Mouse (Mus musculus): Measurements from ENCODE around the gene Miox. TPM values are rescaled to one million over a fixed set of nuclear protein-coding genes. Genes with fewer than 3 reads are reported as not detected.

The Miox gene
- polyA plus RNA-seq, 1 experiment from 2014 or later, result not detected

DNA sequence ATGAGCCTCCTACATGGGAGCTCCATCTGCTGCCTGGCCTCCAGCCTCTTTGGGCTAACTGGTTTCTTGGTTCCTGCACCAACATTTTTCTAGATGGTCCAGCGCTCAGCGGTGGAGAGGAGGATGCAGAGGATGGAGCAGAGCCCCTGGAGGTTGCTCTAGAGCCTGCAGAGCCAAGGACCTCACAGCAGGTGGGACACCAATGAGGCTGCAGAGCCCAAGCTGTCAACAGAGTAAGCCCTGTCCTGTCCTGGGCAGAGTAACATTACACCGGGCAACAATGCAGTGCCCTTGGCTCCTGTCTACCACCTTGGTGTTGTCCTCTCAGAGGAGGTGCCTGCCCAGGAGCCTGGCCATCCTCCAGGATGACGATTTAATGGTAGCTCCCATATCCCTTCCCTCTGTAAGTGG, 30.9 kb downstream of the Miox start:
- no peaks in the 10 kb centered on the region for H3K4me1 ChIP-seq (replicated peaks; ENCODE audit: control insufficient read depth, insufficient read depth, low read length)
- H3K27me3 ChIP-seq (replicated peaks; ENCODE audit: control insufficient read depth, insufficient read depth, low read length), result no peaks in the 10 kb centered on the region
- H3K36me3 ChIP-seq (ENCODE audit: control insufficient read depth, insufficient read depth), result peaks cover 98% of the 10 kb centered on the region
- H3K4me2 ChIP-seq (replicated peaks; ENCODE audit: low read depth), result no peak overlapping the region
- no peaks in the 10 kb centered on the region for H3K9me3 ChIP-seq (ENCODE audit: control insufficient read depth)
- ATAC-seq, result no peak
- 96% methylated on average over 4 of the region's 4 CpGs for WGBS
- H3K27ac ChIP-seq (ENCODE audit: low read depth, low read length), result no peak overlapping the region
- TF ChIP-seq CTCF (IDR thresholded peaks at IDR 0.05; ENCODE audit: low read depth), result no peak
- H3K9ac ChIP-seq (ENCODE audit: low read depth, low read length), result no peak overlapping the region
- H3K4me3 ChIP-seq (ENCODE audit: low read depth, low read length), result no peak overlapping the region

DNA sequence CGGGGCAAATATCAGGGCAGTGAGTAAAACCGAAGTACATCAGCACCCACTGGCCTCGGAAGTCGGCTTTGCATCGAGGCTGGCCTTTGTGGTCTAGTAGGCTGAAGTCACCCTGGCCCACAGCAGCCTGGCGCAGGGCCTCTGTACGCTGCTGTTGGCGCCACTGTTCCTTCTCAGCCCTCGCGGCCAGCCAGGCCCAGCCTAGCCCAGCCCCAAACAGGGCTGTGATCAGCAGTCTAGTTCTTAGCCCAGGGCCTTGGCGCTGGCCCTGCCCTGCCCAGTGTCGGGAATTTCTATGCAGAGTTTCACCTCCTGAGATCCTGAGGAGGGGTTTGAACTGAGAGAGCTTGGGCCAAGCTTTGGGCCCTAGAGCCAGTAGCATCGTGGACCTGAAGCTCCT, 37.9 kb downstream of the Miox start:
- no peak overlapping the region for H3K4me2 ChIP-seq (replicated peaks; ENCODE audit: low read depth)
- H3K9me3 ChIP-seq (ENCODE audit: control insufficient read depth), result no peaks in the 10 kb centered on the region
- H3K4me1 ChIP-seq (replicated peaks; ENCODE audit: control insufficient read depth, insufficient read depth, low read length), result peaks cover 3% of the 10 kb centered on the region; the same call in 1 of the 2 replicates
- peaks cover 52% of the 10 kb centered on the region for H3K36me3 ChIP-seq (ENCODE audit: control insufficient read depth, insufficient read depth)
- peaks cover 11% of the 10 kb centered on the region; the same call in 1 of the 2 replicates for H3K27me3 ChIP-seq (replicated peaks; ENCODE audit: control insufficient read depth, insufficient read depth, low read length)
- no peak overlapping the region for H3K4me3 ChIP-seq (ENCODE audit: low read depth, low read length)
- H3K27ac ChIP-seq (ENCODE audit: low read depth, low read length), result no peak overlapping the region
- WGBS, result 80% methylated on average over 13 of the region's 13 CpGs
- no peak overlapping the region for H3K9ac ChIP-seq (ENCODE audit: low read depth, low read length)
- no peak for TF ChIP-seq CTCF (IDR thresholded peaks at IDR 0.05; ENCODE audit: low read depth)
- ATAC-seq, result no peak

DNA sequence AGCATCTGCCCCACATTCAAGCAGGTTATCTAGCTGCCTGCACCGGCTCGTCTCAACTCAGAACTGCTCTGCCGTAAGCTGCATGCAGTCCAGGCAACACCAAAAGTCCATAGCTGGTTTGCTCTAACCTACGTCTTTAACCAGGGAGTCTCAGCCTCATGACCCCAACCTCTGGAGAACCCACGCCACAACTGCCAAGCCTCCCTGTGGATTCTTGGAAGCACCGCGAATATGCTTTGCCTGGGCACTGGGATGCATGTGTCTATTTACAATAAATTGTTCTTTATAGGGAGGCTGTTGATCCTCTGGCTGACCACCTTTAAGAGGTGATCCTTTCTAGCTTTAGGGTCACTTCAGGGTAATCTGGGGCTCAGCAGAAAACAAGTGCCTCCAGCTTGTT, 38.3 kb downstream of the Miox start:
- H3K4me2 ChIP-seq (replicated peaks; ENCODE audit: low read depth), result peak overlapping the region; percentile 89
- H3K9me3 ChIP-seq (ENCODE audit: control insufficient read depth), result no peaks in the 10 kb centered on the region
- ATAC-seq, result no peak
- H3K36me3 ChIP-seq (ENCODE audit: control insufficient read depth, insufficient read depth), result peaks cover 48% of the 10 kb centered on the region
- H3K27ac ChIP-seq (ENCODE audit: low read depth, low read length), result peak overlapping the region; percentile 93; the same call in 1 of the 2 replicates
- peaks cover 16% of the 10 kb centered on the region for H3K27me3 ChIP-seq (replicated peaks; ENCODE audit: control insufficient read depth, insufficient read depth, low read length)
- TF ChIP-seq CTCF (IDR thresholded peaks at IDR 0.05; ENCODE audit: low read depth), result no peak
- peaks cover 3% of the 10 kb centered on the region; the same call in 1 of the 2 replicates for H3K4me1 ChIP-seq (replicated peaks; ENCODE audit: control insufficient read depth, insufficient read depth, low read length)
- no peak overlapping the region for H3K9ac ChIP-seq (ENCODE audit: low read depth, low read length)
- WGBS, result 76% methylated on average over 7 of the region's 7 CpGs
- peak overlapping the region; percentile 68; the same call in 1 of the 2 replicates for H3K4me3 ChIP-seq (ENCODE audit: low read depth, low read length)

DNA sequence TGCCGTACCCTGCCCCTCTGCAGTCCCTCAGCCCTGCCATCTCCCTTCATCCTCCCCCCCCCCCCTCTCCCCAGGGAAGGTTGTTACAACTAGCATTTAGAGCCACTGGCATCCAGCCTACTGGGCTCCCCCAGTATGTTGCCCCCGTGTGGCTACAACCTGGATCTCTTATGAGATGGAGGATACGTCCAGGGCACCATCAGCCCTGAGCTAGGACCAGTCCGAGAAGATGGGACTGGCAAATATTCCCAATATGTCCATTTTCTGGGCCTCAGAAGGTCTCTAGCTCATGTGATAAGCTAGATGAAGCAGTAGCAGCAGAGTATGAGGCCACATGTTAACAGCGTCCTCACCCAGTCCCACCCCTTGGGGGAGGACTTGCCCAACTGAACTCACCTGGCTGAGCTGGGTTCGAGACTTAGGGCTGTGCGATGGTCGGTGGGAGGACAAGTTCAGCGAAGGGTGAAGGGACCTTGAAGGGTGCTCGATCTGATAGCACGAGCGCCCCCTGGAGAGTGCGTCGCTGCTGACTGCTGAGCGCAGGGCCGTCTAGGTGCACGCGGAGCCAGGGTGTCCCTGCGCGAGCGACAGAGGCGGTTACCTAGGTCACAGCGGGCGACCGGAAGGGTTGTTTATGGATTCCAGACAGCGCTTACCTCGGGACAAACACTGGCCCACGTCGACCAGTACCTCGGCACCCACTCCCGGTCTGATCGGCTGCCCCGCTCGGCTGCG, 39.0 kb downstream of the Miox start:
- peaks cover 3% of the 10 kb centered on the region; the same call in 1 of the 2 replicates for H3K4me1 ChIP-seq (replicated peaks; ENCODE audit: control insufficient read depth, insufficient read depth, low read length)
- H3K36me3 ChIP-seq (ENCODE audit: control insufficient read depth, insufficient read depth), result peaks cover 41% of the 10 kb centered on the region
- peak overlapping the region; percentile 89 for H3K4me2 ChIP-seq (replicated peaks; ENCODE audit: low read depth)
- peak; percentile 83 for ATAC-seq
- TF ChIP-seq CTCF (IDR thresholded peaks at IDR 0.05; ENCODE audit: low read depth), result peak; percentile 77
- peak overlapping the region; percentile 72 for H3K9ac ChIP-seq (ENCODE audit: low read depth, low read length)
- H3K9me3 ChIP-seq (ENCODE audit: control insufficient read depth), result no peaks in the 10 kb centered on the region
- peak overlapping the region; percentile 68 for H3K4me3 ChIP-seq (ENCODE audit: low read depth, low read length)
- peak overlapping the region; percentile 93 for H3K27ac ChIP-seq (ENCODE audit: low read depth, low read length)
- peaks cover 22% of the 10 kb centered on the region for H3K27me3 ChIP-seq (replicated peaks; ENCODE audit: control insufficient read depth, insufficient read depth, low read length)
- 1% methylated on average over 35 of the region's 35 CpGs for WGBS

DNA sequence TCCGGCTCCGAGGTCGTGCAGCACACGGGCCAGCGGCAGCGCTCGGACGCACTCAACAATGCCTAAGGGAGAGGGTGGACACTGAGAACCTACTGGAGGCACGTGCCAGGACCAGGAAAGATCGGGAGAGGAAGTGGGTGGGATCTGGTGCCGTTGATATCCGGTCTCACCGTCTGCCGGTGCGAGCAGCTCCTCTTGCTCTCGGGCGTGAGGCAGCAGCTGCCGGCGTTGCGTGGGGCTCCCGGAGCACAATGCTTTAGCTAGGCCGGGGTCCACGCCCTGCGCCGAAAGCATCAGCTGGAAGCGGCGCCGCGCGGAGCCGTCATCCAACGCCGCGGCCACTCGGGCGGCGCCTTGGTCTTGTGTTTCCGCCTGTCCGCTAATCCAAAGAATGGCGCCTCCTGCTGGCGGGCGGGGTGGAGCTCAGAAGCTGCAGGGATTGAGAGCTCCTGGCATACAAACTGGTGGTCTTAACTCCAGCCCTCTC, 39.6 kb downstream of the Miox start, which contains the start of gene Sco2:
Gene Sco2, minus strand, starts transcription at position 85 of the 487 bp plus-strand sequence.
- Histone ChIP-seq H3K4me2 (replicated peaks; ENCODE audit: low read depth) (peak within 1 kb of the TSS; percentile 89), H3K9me3 (ENCODE audit: control insufficient read depth) (no peaks in the 10 kb centered on the region), H3K9ac (ENCODE audit: low read depth, low read length) (peak within 1 kb of the TSS; percentile 72), H3K4me3 (ENCODE audit: low read depth, low read length) (peak within 1 kb of the TSS; percentile 68), H3K27ac (ENCODE audit: low read depth, low read length) (peak within 1 kb of the TSS; percentile 93), H3K4me1 (replicated peaks; ENCODE audit: control insufficient read depth, insufficient read depth, low read length) (peaks cover 7% of the 10 kb centered on the region), H3K36me3 (ENCODE audit: control insufficient read depth, insufficient read depth) (peaks cover 35% of the 10 kb centered on the region), H3K27me3 (replicated peaks; ENCODE audit: control insufficient read depth, insufficient read depth, low read length) (peaks cover 29% of the 10 kb centered on the region)
- peak; percentile 78 for ATAC-seq
- WGBS, result under 1% methylated on average over 42 of the region's 42 CpGs
- peak; percentile 92 for TF ChIP-seq CTCF (IDR thresholded peaks at IDR 0.05; ENCODE audit: low read depth)

DNA sequence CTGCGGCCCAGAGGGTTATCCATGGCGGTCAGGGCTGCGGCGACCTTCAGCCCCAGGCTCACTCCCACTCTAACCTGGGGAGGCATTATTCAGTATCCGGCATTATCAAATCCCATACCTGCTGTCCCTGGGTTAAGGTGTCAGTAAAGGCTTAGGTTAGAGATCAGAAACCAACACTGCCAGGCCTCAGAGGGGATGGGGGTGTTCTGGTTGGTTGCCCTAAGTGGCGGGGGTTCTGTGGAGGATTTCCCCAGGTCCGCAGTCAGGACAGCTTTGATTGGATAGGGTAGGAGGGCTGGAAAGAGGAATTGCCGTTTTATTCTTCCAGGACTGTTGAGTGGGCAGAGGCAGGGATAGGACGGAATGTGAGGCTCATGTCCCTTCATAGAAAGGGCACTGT, 40.1 kb downstream of the Miox start:
- 47% methylated on average over 9 of the region's 9 CpGs for WGBS
- Histone ChIP-seq H3K36me3 (ENCODE audit: control insufficient read depth, insufficient read depth) (peaks cover 30% of the 10 kb centered on the region), H3K9me3 (ENCODE audit: control insufficient read depth) (no peaks in the 10 kb centered on the region), H3K27ac (ENCODE audit: low read depth, low read length) (peak overlapping the region; percentile 93), H3K4me2 (replicated peaks; ENCODE audit: low read depth) (peak overlapping the region; percentile 89), H3K4me1 (replicated peaks; ENCODE audit: control insufficient read depth, insufficient read depth, low read length) (peaks cover 9% of the 10 kb centered on the region), H3K4me3 (ENCODE audit: low read depth, low read length) (peak overlapping the region; percentile 68), H3K27me3 (replicated peaks; ENCODE audit: control insufficient read depth, insufficient read depth, low read length) (peaks cover 34% of the 10 kb centered on the region), H3K9ac (ENCODE audit: low read depth, low read length) (peak overlapping the region; percentile 72)
- ATAC-seq, result no peak
- no peak for TF ChIP-seq CTCF (IDR thresholded peaks at IDR 0.05; ENCODE audit: low read depth)
